Mouse (Mus musculus) heart, embryonic 13.5 days (tissue): ENCODE results near the gene Syt7. TPM values are rescaled to one million over a fixed set of nuclear protein-coding genes. Genes with fewer than 3 reads are reported as not detected.

Source experiments
- ATAC-seq: fragments of 200-750 bp; cut with Nextera tagmentation; 2 replicates; pipeline ENCODE4 v1.8.0; 2017; ENCODE audit warnings: moderate TSS enrichment; ENCODE audit not compliant: insufficient number of reproducible peaks, low FRiP score, low TSS enrichment; ENCODE audit errors: extremely low read depth
- H3K27ac ChIP-seq: fragments of 300-500 bp; sonication (generic); replicated peaks from 2 replicates; pipeline ENCODE4 v1.5.1; 2015; ENCODE audit warnings: moderate library complexity, mild to moderate bottlenecking, inconsistent platforms
- H3K27me3 ChIP-seq: fragments of 300-500 bp; sonication (generic); replicated peaks from 2 replicates; pipeline ENCODE4 v1.6.1; 2015; ENCODE audit warnings: mild to moderate bottlenecking, inconsistent platforms
- H3K36me3 ChIP-seq: fragments of 300-500 bp; sonication (generic); 2 replicates; pipeline ENCODE4 v1.6.1; 2015; ENCODE audit warnings: mild to moderate bottlenecking, inconsistent platforms
- H3K4me1 ChIP-seq: fragments of 300-500 bp; sonication (generic); 2 replicates; pipeline ENCODE4 v1.6.1; 2015; ENCODE audit warnings: inconsistent platforms
- H3K4me2 ChIP-seq: fragments of 300-500 bp; sonication (generic); 2 replicates; pipeline ENCODE4 v1.6.1; 2015; ENCODE audit warnings: inconsistent platforms, mild to moderate bottlenecking, moderate library complexity
- H3K4me3 ChIP-seq: fragments of 300-500 bp; sonication (generic); 2 replicates; pipeline ENCODE4 v1.5.1; 2015; ENCODE audit warnings: moderate library complexity, mild to moderate bottlenecking, inconsistent platforms
- H3K9ac ChIP-seq: fragments of 300-500 bp; sonication (generic); 2 replicates; pipeline ENCODE4 v1.6.1; 2015; ENCODE audit warnings: inconsistent platforms, mild to moderate bottlenecking, moderate library complexity
- H3K9me3 ChIP-seq: fragments of 300-500 bp; sonication (generic); 2 replicates; pipeline ENCODE4 v1.6.1; 2016; ENCODE audit warnings: inconsistent platforms
- WGBS: fragments of 180-500 bp; shearing (Covaris S2); methylation state at CpG from one replicate; pipeline ENCODE4 v1.1.7; 2015; ENCODE audit warnings: mixed read lengths; 5-methylcytosine and 5-hydroxymethylcytosine counted together
- polyA plus RNA-seq: library from polyadenylated mRNA; unstranded; fragments of >200 nt; fragmentation: Nextera tagmentation; extraction: Ambion mirVana; gene quantifications from 2 replicates; pipeline ENCODE4 v1.2.1, GENCODE M21; 2015

The Syt7 gene
- polyA plus RNA-seq, 1 experiment from 2014 or later = 0.43 TPM

DNA sequence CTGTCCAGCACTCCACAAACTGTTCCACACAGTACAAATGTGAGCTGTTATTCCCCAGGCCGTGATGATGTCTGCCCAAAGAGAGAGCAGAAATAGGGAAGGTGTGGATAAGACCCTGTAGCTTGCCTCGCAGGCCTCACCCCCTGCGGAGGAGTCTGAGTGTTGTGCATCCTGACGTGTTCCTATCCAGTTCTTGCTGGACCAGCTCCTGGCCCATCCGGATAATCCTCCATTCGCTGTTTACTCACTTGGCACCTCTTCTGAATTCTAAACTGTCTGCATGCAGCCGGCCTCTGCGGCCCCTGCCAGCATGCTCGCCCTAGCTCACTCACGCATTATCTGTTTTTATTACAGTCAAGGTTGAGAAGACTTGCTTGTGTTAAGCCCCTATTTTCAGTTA lies 15.5 kb downstream of the Syt7 start:
- Histone ChIP-seq H3K4me2 (no peak overlapping the region), H3K27me3 (peaks cover 51% of the 10 kb centered on the region), H3K9ac (no peak overlapping the region), H3K36me3 (no peaks in the 10 kb centered on the region), H3K4me3 (no peak overlapping the region), H3K9me3 (no peaks in the 10 kb centered on the region), H3K4me1 (no peaks in the 10 kb centered on the region), H3K27ac (no peak overlapping the region)
- WGBS = 66% methylated on average over 10 of the region's 10 CpGs
- no peak for ATAC-seq

DNA sequence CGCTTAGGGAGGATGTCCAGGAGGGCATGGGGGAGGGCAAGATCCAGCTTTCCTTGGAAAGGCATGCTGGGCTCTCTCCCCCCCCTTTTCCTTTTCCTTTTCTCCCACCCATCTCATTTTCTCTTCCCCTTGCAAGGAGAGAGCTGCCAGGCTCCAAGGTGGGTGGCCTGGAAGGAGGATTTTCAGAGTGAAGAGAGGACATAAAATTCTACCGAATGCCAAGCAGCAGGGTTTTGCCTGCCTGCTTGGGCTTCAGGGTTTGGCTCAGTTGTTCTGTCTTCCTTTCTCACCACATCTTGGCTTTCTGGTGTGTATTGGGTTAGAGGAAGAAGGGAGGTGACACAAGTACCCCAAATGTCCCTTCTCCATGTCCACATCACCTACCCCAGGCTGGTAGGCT lies 16.0 kb downstream of the Syt7 start:
- ATAC-seq = no peak
- H3K4me3 ChIP-seq = no peak overlapping the region

DNA sequence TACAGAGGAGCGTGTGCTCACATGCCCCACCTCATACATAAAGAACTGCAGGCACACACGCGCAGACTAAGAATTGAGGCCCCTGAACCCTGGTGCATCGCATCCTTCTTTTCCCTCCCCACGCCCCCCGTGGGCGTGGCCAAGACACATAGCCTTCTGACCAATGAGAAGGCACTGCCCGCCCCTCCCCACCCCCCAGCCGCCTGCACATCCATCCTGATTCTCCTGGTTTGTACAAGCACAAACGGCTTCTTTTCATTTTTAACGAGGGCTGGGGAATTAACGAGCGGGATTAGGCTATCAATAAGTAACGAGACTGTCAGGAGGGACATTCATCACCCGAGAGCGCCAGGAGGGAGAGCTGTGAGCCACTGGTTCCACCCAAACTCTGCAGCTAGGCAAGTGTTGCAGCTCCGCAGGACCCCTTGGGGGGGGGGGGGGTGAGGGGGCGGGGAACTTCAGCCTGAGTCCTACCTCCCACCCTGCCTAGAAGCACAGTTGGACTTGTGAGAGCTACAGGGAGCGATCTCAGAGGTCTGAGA lies 24.9 kb downstream of the Syt7 start:
- Histone ChIP-seq H3K27ac (no peak overlapping the region), H3K4me3 (peak overlapping the region; percentile 31), H3K36me3 (no peaks in the 10 kb centered on the region), H3K9me3 (no peaks in the 10 kb centered on the region), H3K4me1 (peaks cover 42% of the 10 kb centered on the region), H3K27me3 (peaks cover 43% of the 10 kb centered on the region), H3K9ac (peak overlapping the region; percentile 58; the same call in 1 of the 2 replicates), H3K4me2 (peak overlapping the region; percentile 57)
- no peak for ATAC-seq
- 4% methylated on average over 16 of the region's 19 CpGs for WGBS

More for the DNA sequence above, 16.0 kb downstream of the Syt7 start:
- H3K4me1 ChIP-seq = no peaks in the 10 kb centered on the region
- WGBS = 63% methylated on average over 2 of the region's 2 CpGs
- H3K27me3 ChIP-seq = peaks cover 51% of the 10 kb centered on the region
- H3K27ac ChIP-seq = no peak overlapping the region
- H3K9ac ChIP-seq = no peak overlapping the region
- no peaks in the 10 kb centered on the region for H3K9me3 ChIP-seq
- H3K36me3 ChIP-seq = no peaks in the 10 kb centered on the region
- H3K4me2 ChIP-seq = no peak overlapping the region

DNA sequence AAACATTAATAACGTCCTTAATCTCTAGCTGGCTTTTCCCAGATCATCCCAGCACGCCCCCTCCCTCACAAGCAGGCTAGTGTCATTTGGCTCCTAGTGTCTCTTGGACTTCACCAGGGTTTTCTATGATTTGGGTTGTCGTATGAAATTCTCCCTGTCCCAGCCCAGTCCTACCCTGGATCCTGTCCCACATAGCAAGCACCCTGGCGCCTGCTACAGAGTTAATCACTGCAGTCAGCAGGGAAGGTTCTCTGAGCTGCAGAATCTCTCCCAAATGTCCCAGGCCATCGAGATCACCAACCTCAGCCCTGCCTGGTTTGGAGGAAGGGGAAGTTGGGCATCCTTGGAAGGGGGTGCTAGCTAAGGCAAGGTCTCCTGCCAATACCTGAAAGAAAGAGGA lies 26.6 kb downstream of the Syt7 start:
- Histone ChIP-seq H3K27ac (no peak overlapping the region), H3K9me3 (no peaks in the 10 kb centered on the region)
- no peak for ATAC-seq

DNA sequence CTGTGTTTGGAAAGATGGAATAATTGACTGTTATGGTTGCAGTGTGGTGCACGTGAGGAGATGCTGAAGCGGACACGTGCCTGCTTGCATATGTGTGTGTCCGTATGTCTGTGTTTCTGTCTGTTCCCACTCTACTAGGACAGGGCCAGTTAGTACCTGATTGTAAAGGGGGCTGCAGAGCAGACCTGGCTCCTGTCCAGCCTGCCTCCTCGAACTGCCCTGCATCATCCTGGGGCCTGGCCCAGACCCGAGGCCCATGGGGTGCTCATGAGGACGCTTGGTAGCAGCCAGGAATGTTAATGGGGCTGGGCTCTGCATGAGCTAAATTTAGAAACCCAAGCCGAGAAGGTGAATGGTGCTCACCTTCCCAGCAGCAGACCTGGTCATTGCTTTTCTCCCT lies 28.0 kb downstream of the Syt7 start:
- Histone ChIP-seq H3K9ac (peak overlapping the region; percentile 59), H3K9me3 (no peaks in the 10 kb centered on the region), H3K4me1 (peaks cover 48% of the 10 kb centered on the region), H3K4me2 (peak overlapping the region; percentile 61), H3K27ac (peak overlapping the region; percentile 97), H3K4me3 (no peak overlapping the region), H3K27me3 (peaks cover 44% of the 10 kb centered on the region), H3K36me3 (no peaks in the 10 kb centered on the region)
- ATAC-seq = peak; percentile 62
- 38% methylated on average over 8 of the region's 8 CpGs for WGBS

More for the DNA sequence above, 26.6 kb downstream of the Syt7 start:
- WGBS = 56% methylated on average over 5 of the region's 5 CpGs
- Histone ChIP-seq H3K9ac (no peak overlapping the region), H3K36me3 (no peaks in the 10 kb centered on the region), H3K4me3 (no peak overlapping the region), H3K27me3 (peaks cover 42% of the 10 kb centered on the region), H3K4me2 (no peak overlapping the region), H3K4me1 (peaks cover 42% of the 10 kb centered on the region)

DNA sequence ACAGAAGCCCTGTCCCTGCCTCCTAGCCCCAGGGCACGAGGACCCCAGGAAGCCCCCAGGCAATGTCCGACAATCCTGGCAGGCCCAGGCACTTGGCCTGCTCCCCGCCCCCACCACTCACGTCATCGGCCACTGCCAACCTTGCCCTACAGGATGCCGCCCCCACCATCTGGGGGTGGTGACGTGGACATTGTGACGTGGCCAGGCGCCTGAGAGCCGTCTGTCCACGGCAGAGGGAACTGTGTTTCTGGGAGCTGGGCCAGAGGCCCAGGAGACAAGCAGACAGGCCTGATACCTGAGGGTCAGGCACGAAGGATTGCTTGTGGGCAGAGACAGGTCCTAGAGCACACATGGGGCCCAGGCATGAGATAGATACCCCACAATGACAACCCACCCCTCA lies 28.5 kb downstream of the Syt7 start:
- Histone ChIP-seq H3K9ac (peak overlapping the region; percentile 59), H3K4me1 (peaks cover 53% of the 10 kb centered on the region), H3K4me2 (peak overlapping the region; percentile 61), H3K4me3 (peak overlapping the region; percentile 13; the same call in 1 of the 2 replicates), H3K9me3 (no peaks in the 10 kb centered on the region), H3K27ac (peak overlapping the region; percentile 97), H3K36me3 (no peaks in the 10 kb centered on the region), H3K27me3 (peaks cover 40% of the 10 kb centered on the region)
- ATAC-seq = peak; percentile 33; the same call in 1 of the 2 replicates
- 33% methylated on average over 12 of the region's 12 CpGs for WGBS

DNA sequence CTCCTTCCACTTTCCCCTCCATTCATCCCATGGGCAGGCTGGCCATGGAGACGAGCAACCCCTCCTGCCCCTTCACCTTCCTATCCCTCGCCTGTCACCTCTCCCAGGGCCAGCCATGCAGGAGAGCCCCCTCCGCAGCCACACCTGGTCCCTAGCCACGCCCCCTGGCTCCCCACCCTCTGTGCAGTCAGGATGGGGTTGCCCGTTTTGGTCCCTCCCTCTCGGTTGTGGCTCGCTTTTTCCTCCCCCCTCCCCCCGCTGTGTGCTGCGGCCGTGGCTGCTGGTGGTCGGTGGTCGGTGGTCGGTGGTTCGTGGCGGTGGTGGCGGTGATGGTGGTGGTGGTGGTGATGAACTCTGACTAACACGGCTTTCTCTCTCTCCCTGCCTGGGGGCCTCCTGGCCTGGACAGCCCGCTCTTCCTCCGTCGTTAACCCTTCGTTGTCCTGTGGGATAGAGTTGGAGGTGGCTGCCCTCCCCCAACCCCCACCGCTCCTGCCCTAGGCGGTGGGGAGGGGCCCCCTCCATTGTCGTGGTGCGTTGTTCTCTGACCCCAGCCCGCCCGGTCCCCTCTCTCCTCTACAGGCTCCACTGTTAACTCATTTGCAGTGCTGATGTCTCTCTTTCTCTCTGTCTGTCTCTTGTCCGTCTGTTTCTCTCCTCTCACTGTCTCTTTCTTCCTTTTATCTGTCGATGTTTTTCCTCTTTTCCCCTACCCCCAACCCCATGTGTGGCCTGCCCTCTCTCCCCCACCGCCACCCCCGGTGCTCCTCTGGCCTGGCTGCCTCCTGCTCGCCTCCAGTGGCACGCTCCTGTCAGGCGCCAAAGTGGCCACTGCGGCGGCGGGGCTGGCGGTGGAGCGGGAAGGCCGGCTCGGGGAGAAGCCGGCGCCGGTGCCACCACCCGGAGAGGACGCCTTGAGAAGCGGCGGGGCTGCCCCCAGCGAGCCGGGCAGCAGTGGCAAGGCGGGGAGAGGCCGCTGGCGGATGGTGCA lies 33.4 kb downstream of the Syt7 start:
- Histone ChIP-seq H3K4me3 (peak overlapping the region; percentile 44), H3K27me3 (peaks cover 67% of the 10 kb centered on the region), H3K9ac (peak overlapping the region; percentile 75), H3K4me1 (peaks cover 42% of the 10 kb centered on the region), H3K36me3 (no peaks in the 10 kb centered on the region), H3K9me3 (no peaks in the 10 kb centered on the region), H3K27ac (no peak overlapping the region), H3K4me2 (peak overlapping the region; percentile 74)
- WGBS = 2% methylated on average over 53 of the region's 53 CpGs
- ATAC-seq = no peak

DNA sequence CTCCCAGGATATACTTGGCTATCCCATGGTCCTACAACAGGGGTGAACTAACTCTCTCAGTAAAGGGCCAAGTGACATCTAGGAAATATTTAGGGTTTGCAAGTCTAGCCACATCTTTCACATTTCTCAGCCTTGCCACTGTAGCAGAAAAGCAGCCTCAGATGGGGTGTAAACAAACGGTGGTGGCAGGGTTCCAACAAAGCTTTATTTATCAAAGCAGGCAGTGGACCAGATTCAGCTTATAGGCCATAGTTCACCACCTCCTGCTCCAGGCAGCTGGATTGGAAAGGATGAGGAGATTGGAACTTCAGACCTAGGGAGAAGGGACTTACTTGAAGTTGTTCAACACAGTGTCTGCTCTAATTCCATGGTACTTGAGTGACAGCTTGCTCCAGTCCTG lies 35.9 kb downstream of the Syt7 start:
- H3K4me1 ChIP-seq = peaks cover 39% of the 10 kb centered on the region
- H3K36me3 ChIP-seq = no peaks in the 10 kb centered on the region
- ATAC-seq = no peak
- no peak overlapping the region for H3K4me3 ChIP-seq
- H3K9ac ChIP-seq = no peak overlapping the region
- no peaks in the 10 kb centered on the region for H3K9me3 ChIP-seq
- H3K27ac ChIP-seq = no peak overlapping the region
- WGBS = 62% methylated on average over 1 of the region's 1 CpGs
- no peak overlapping the region for H3K4me2 ChIP-seq
- peaks cover 78% of the 10 kb centered on the region for H3K27me3 ChIP-seq

DNA sequence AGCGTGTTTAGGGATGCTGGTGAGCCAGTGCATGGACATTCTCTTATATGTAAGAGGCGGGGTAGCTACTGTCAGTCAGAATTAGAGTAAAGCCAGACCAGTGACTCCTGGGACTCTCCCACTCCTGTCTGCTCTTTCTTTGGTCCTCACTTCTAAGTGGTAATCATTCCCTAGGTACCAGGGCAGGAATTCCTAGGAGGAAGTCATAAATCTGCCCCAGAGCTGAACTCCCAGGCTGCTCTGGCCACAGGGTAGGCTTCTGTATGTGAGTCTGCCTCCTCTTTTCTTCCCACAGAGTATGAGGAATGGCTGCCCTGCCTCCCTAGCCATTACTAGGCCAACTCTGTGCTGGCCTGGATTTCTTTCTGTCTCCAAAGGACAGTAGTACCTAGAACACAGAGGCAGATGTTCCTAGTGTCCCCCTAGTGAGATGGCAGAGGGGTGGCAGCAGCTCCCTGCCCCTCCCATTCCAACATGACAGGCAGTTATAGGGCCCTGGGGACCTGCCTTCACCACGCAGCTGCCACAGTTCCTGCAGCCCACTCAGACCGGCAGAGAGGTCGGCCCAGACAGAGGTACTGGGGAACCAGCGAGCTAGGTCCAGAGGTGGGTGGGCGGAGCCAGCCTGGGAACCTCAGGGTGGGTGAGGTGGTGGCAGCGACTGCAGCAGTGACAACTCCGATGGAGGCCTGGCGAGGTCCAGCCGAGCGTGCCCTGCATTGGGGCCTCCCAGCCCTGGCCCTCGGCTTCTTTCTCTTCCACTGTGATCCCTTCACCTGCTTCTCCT lies 36.8 kb downstream of the Syt7 start:
- no peak for ATAC-seq
- Histone ChIP-seq H3K4me3 (no peak overlapping the region), H3K4me1 (peaks cover 48% of the 10 kb centered on the region), H3K9ac (no peak overlapping the region), H3K36me3 (no peaks in the 10 kb centered on the region), H3K9me3 (no peaks in the 10 kb centered on the region), H3K4me2 (no peak overlapping the region), H3K27me3 (peaks cover 84% of the 10 kb centered on the region), H3K27ac (no peak overlapping the region)
- WGBS = 51% methylated on average over 13 of the region's 13 CpGs

DNA sequence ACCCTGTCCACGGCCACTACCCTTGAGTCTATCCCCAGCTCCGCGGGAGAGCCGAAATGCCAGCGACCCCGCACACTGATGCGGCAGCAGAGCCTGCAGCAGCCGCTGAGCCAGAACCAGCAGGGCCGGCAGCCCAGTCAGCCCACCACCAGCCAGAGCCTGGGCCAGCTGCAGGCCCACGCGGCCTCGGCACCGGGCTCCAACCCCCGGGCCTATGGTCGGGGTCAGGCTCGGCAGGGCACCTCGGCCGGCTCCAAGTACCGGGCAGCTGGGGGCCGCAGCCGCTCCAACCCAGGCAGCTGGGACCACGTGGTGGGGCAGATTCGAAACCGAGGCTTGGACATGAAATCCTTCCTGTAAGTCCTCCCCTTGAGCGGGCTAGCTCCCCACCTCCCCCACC lies 37.4 kb downstream of the Syt7 start:
- no peak overlapping the region for H3K9ac ChIP-seq
- no peak overlapping the region for H3K27ac ChIP-seq
- peaks cover 81% of the 10 kb centered on the region for H3K27me3 ChIP-seq
- no peak overlapping the region for H3K4me2 ChIP-seq
- no peak overlapping the region for H3K4me3 ChIP-seq
- no peak for ATAC-seq
- peaks cover 51% of the 10 kb centered on the region for H3K4me1 ChIP-seq
- 32% methylated on average over 25 of the region's 25 CpGs for WGBS
- H3K9me3 ChIP-seq = no peaks in the 10 kb centered on the region
- no peaks in the 10 kb centered on the region for H3K36me3 ChIP-seq

DNA sequence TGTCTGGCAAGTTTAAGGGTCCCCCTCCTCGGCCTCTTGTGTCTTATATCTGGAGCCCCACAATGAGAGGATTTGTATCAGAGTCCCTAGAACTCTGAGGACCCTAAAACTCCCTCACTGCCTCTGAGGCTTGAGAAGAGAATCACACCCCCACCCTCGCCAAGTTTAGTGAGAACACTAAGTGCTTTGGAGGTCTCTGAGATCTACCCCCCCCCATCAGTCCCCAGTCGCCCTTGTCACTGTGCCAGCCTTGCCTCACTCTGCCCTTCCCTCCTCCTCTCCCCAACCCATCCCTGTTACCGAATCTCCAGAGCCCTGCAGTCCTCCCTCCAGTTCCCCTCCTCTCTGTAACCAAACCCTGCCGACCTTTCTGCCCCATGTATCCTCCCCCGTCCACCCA lies 37.9 kb downstream of the Syt7 start:
- Histone ChIP-seq H3K4me3 (no peak overlapping the region), H3K9ac (no peak overlapping the region), H3K36me3 (no peaks in the 10 kb centered on the region), H3K4me2 (no peak overlapping the region), H3K9me3 (no peaks in the 10 kb centered on the region), H3K27ac (no peak overlapping the region), H3K27me3 (peaks cover 79% of the 10 kb centered on the region), H3K4me1 (peaks cover 51% of the 10 kb centered on the region)
- ATAC-seq = no peak
- WGBS = 45% methylated on average over 6 of the region's 6 CpGs
